Mouse (Mus musculus) heart, embryonic 15.5 days (tissue): ENCODE measurements around the gene Cpb2. TPM values are rescaled to one million over a fixed set of nuclear protein-coding genes. Genes with fewer than 3 reads are reported as not detected.

Experiments used
- ATAC-seq: fragments of 200-750 bp; cut with Nextera tagmentation; replicated peaks from 2 replicates; pipeline ENCODE4 v1.8.0; 2017; ENCODE audit warnings: low read depth, moderate TSS enrichment; ENCODE audit not compliant: insufficient number of reproducible peaks, insufficient read depth, low FRiP score
- H3K27ac ChIP-seq: fragments of 300-500 bp; sonication (generic); 2 replicates; pipeline ENCODE4 v1.5.1; 2015; ENCODE audit warnings: mild to moderate bottlenecking, inconsistent platforms
- H3K27me3 ChIP-seq: fragments of 300-500 bp; sonication (generic); 2 replicates; pipeline ENCODE4 v1.6.1; 2015; ENCODE audit warnings: inconsistent platforms
- H3K36me3 ChIP-seq: fragments of 300-500 bp; sonication (generic); 2 replicates; pipeline ENCODE4 v1.6.1; 2015; ENCODE audit warnings: mild to moderate bottlenecking, inconsistent platforms
- H3K4me1 ChIP-seq: fragments of 300-500 bp; sonication (generic); replicated peaks from 2 replicates; pipeline ENCODE4 v1.6.1; 2015; ENCODE audit warnings: inconsistent platforms
- H3K4me2 ChIP-seq: fragments of 300-500 bp; sonication (generic); 2 replicates; pipeline ENCODE4 v1.6.1; 2015; ENCODE audit warnings: inconsistent platforms, mild to moderate bottlenecking, moderate library complexity
- H3K4me3 ChIP-seq: fragments of 300-500 bp; sonication (generic); 2 replicates; pipeline ENCODE4 v1.5.1; 2015; ENCODE audit warnings: mild to moderate bottlenecking, inconsistent platforms
- H3K9ac ChIP-seq: fragments of 300-500 bp; sonication (generic); 2 replicates; pipeline ENCODE4 v1.6.1; 2015; ENCODE audit warnings: mild to moderate bottlenecking, inconsistent platforms
- H3K9me3 ChIP-seq: fragments of 300-500 bp; sonication (generic); replicated peaks from 2 replicates; pipeline ENCODE4 v1.6.1; 2016; ENCODE audit warnings: inconsistent platforms
- WGBS: fragments of 180-500 bp; shearing (Covaris S2); methylation state at CpG from one replicate; pipeline ENCODE4 v1.1.7; 2015; ENCODE audit warnings: mixed read lengths; 5-methylcytosine and 5-hydroxymethylcytosine counted together
- polyA plus RNA-seq: library from polyadenylated mRNA; unstranded; fragments of >200 nt; fragmentation: Nextera tagmentation; extraction: Ambion mirVana; gene quantifications from 2 replicates; pipeline ENCODE4 v1.2.1, GENCODE M21; 2015

The Cpb2 gene
- polyA plus RNA-seq, 1 experiment from 2014 or later, result 0.11 TPM

- Histone ChIP-seq H3K27ac (no peak overlapping the region), H3K36me3 (no peaks in the 10 kb centered on the region), H3K9ac (no peak overlapping the region), H3K9me3 (no peaks in the 10 kb centered on the region), H3K4me3 (no peak overlapping the region), H3K4me2 (no peak overlapping the region), H3K4me1 (no peaks in the 10 kb centered on the region), H3K27me3 (no peaks in the 10 kb centered on the region)
- 79% methylated on average over 5 of the region's 5 CpGs for WGBS
- ATAC-seq, result no peak
Measured at GRCm38 (mm10) chr14:75219250-75219913, 22.7 kb upstream of the Cpb2 start.

DNA sequence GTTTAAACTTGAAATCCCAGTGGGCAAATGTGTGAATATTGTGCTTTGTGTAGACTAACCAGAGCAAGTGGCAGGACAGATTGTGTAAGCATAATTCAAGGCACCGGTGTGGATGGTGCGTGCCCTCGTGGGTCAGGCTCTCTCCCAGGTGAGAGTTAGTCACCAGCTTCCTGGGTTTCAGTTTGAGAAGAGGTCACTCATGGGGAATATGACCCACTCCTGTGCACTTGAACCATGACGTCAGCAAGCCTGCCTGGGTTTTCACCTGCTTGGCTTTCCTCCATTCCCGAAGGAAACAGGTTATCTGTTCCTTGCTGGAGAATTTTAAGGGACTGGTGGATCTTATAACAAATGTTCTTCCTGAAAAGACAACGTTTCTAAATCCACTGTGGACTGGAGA, 19.7 kb upstream of the Cpb2 start:
- WGBS, result 78% methylated on average over 6 of the region's 6 CpGs
- Histone ChIP-seq H3K4me2 (no peak overlapping the region), H3K4me3 (no peak overlapping the region), H3K4me1 (no peaks in the 10 kb centered on the region), H3K27ac (no peak overlapping the region), H3K9me3 (no peaks in the 10 kb centered on the region), H3K9ac (no peak overlapping the region), H3K27me3 (no peaks in the 10 kb centered on the region), H3K36me3 (no peaks in the 10 kb centered on the region)
- ATAC-seq, result no peak

DNA sequence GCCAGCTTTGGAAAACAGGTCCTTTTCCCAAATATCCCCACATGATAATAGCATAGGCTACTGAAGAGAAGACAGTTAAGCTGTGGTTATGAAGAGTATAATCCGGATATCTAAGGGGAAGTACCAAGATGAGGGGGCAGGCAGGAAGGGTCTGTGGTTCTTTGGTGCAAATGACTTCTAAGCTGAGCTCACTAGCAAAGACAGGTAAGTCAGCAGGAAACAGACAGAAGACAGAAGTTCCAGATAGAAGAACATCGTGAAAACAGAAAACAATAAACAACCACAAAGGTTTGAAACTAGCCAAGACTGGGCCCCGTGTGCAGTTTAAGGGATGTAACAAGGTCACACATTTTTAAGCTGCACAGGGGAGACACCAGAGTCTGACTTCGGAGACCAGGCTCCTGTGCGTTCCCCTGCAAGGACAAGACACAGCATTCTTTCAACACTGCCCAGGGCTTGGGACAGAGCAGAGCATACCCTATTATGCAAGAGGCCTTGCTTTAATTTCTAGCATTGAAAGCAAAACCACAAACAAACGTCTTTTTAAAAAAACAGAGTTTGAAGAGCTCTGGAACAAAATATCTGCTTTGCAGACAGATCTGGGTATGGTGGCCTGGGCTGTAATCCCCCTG, 14.5 kb upstream of the Cpb2 start:
- WGBS, result 64% methylated on average over 6 of the region's 6 CpGs
- H3K4me2 ChIP-seq, result no peak overlapping the region

GRCm38 (mm10) chr14:75229834-75230233, 12.3 kb upstream of the Cpb2 start:
- WGBS, result 37% methylated on average over 2 of the region's 2 CpGs
- Histone ChIP-seq H3K27ac (no peak overlapping the region), H3K36me3 (no peaks in the 10 kb centered on the region), H3K9ac (no peak overlapping the region), H3K4me1 (no peaks in the 10 kb centered on the region), H3K9me3 (no peaks in the 10 kb centered on the region), H3K4me3 (no peak overlapping the region), H3K4me2 (no peak overlapping the region), H3K27me3 (no peaks in the 10 kb centered on the region)
- no peak for ATAC-seq

More for the DNA sequence above, 14.5 kb upstream of the Cpb2 start:
- ATAC-seq, result no peak
- no peaks in the 10 kb centered on the region for H3K4me1 ChIP-seq
- H3K36me3 ChIP-seq, result no peaks in the 10 kb centered on the region
- no peak overlapping the region for H3K9ac ChIP-seq
- H3K27ac ChIP-seq, result no peak overlapping the region
- H3K27me3 ChIP-seq, result no peaks in the 10 kb centered on the region
- no peaks in the 10 kb centered on the region for H3K9me3 ChIP-seq
- no peak overlapping the region for H3K4me3 ChIP-seq

GRCm38 (mm10) chr14:75233070-75233469, 9.0 kb upstream of the Cpb2 start:
- Histone ChIP-seq H3K36me3 (no peaks in the 10 kb centered on the region), H3K27ac (no peak overlapping the region), H3K9me3 (no peaks in the 10 kb centered on the region), H3K9ac (no peak overlapping the region), H3K4me3 (no peak overlapping the region), H3K27me3 (no peaks in the 10 kb centered on the region), H3K4me1 (no peaks in the 10 kb centered on the region), H3K4me2 (no peak overlapping the region)
- 89% methylated on average over 5 of the region's 5 CpGs for WGBS
- ATAC-seq, result no peak

DNA sequence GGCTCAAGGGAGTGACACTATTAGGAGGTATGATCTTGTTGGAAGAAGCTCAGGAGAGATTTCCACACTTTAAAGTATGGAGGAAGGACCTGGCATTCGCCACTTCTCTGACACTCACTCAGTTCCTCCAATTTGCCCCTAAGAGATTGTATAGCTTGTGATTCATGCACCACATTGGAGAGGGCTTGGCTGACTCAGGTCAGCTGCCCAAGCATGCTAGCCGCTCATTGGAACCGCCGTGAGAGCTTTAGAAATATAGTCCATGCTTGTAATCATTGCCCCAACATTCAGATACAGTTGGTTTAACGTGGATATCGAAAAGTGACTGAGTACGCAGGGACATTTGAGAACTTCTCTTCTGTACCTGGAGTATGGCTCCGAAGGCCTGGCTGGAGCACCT, 6.5 kb upstream of the Cpb2 start:
- 82% methylated on average over 8 of the region's 8 CpGs for WGBS
- no peak for ATAC-seq
- H3K9me3 ChIP-seq, result no peaks in the 10 kb centered on the region
- no peaks in the 10 kb centered on the region for H3K27me3 ChIP-seq
- H3K36me3 ChIP-seq, result no peaks in the 10 kb centered on the region
- no peaks in the 10 kb centered on the region for H3K4me1 ChIP-seq
- H3K4me3 ChIP-seq, result no peak overlapping the region
- no peak overlapping the region for H3K4me2 ChIP-seq
- no peak overlapping the region for H3K27ac ChIP-seq
- no peak overlapping the region for H3K9ac ChIP-seq

DNA sequence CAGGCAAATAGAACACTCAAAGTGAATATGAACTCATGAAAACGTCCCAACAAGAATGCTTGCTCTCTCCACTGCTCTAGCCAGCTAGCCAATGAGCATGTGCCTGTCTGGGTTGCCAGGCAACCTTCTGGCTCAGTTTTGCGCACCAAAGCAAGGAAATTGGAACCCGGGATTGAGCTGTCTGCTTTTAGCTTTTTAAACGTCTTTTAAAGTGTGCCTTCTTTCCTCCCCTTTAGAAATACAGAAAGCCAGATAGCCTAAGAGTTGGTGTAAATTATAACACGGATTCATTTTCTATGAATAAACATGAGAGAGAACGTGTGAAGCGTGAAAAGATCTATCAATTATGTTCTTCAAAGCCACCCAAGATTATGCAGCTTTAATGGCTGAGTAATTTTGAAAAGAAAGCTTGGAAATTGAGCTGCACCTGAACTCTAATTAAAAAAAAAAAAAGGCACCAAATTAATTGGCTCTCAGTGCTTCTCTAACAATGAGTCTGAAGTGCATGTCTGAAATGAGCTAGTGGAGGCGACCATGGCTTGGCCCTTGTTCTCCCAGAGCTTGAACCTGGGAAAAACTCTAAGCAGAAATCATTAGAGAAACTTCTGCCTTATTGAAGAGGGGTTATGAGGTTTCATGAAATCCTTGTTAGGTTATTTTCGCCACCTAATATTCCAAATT, 6.0 kb upstream of the Cpb2 start:
- no peak overlapping the region for H3K4me2 ChIP-seq
- no peaks in the 10 kb centered on the region for H3K36me3 ChIP-seq
- no peaks in the 10 kb centered on the region for H3K9me3 ChIP-seq
- no peaks in the 10 kb centered on the region for H3K27me3 ChIP-seq
- H3K4me1 ChIP-seq, result no peaks in the 10 kb centered on the region
- no peak overlapping the region for H3K9ac ChIP-seq
- ATAC-seq, result no peak
- no peak overlapping the region for H3K4me3 ChIP-seq
- 66% methylated on average over 9 of the region's 9 CpGs for WGBS
- no peak overlapping the region for H3K27ac ChIP-seq

- H3K27ac ChIP-seq, result no peak overlapping the region
- no peaks in the 10 kb centered on the region for H3K27me3 ChIP-seq
- no peaks in the 10 kb centered on the region for H3K9me3 ChIP-seq
- H3K4me1 ChIP-seq, result no peaks in the 10 kb centered on the region
- H3K4me3 ChIP-seq, result no peak overlapping the region
- ATAC-seq, result no peak
- H3K9ac ChIP-seq, result no peak overlapping the region
- WGBS, result 68% methylated on average over 4 of the region's 4 CpGs
- no peak overlapping the region for H3K4me2 ChIP-seq
- H3K36me3 ChIP-seq, result no peaks in the 10 kb centered on the region
Measured at GRCm38 (mm10) chr14:75236636-75237003, 5.5 kb upstream of the Cpb2 start.

- Histone ChIP-seq H3K4me1 (no peaks in the 10 kb centered on the region), H3K4me3 (no peak overlapping the region), H3K4me2 (no peak overlapping the region), H3K27me3 (no peaks in the 10 kb centered on the region), H3K9me3 (no peaks in the 10 kb centered on the region), H3K9ac (no peak overlapping the region), H3K36me3 (no peaks in the 10 kb centered on the region), H3K27ac (no peak overlapping the region)
- 78% methylated on average over 8 of the region's 8 CpGs for WGBS
- no peak for ATAC-seq
Measured at GRCm38 (mm10) chr14:75237096-75237495, 5.0 kb upstream of the Cpb2 start.

GRCm38 (mm10) chr14:75238054-75238692, 3.9 kb upstream of the Cpb2 start:
- Histone ChIP-seq H3K4me2 (no peak overlapping the region), H3K4me1 (no peaks in the 10 kb centered on the region)
- WGBS, result 76% methylated on average over 6 of the region's 6 CpGs

DNA sequence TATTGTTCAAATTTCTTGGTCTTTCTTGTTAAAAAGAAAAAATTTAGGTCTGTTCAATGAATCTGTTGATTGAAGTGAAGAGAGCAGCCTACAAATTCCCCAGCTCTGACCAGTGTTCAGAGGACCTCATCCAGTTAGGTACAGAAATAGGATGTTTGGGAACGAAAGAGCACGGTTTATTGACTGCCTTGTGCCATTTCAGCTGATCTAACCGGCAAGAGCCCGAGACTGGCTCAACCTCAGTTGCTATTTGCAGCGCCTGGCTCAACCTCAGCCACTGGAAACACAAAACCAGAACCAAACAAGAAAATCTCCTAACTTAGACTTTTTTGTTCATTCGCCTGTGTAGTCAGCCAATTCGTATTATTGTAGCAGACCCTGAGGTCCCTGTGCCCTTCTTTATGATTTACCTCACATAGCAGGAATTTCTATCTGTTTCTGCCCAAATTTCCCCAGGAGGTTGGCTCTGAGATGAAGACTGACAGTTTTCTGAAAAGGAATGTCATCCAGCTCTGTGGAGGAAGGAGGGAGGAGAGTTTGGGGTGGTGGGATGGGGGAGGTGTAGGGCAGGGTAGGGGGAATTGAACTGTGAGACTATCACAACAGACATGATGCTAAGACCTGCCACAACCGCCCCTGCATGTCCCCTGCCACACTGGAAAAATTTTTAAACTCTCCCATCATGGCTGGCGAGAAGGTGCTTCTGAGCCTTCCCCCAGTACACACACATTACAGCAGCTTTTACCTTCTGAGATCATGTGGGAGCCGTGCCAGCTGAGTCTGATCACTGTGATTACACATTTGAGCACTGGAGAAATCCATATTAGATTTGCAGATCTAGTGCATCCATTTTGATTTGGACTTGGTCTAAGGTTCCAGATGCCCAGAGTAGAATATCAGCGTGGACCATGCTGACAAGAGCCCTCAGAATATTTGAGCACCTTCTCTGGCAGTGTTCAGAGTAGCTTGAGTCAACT, 4.2 kb downstream of the Cpb2 start:
- H3K4me1 ChIP-seq, result no peaks in the 10 kb centered on the region
- no peak overlapping the region for H3K9ac ChIP-seq
- no peak overlapping the region for H3K4me2 ChIP-seq
- H3K36me3 ChIP-seq, result no peaks in the 10 kb centered on the region
- ATAC-seq, result no peak
- no peaks in the 10 kb centered on the region for H3K27me3 ChIP-seq
- H3K4me3 ChIP-seq, result no peak overlapping the region
- no peaks in the 10 kb centered on the region for H3K9me3 ChIP-seq
- 71% methylated on average over 11 of the region's 11 CpGs for WGBS
- no peak overlapping the region for H3K27ac ChIP-seq

More at GRCm38 (mm10) chr14:75238054-75238692, 3.9 kb upstream of the Cpb2 start:
- Histone ChIP-seq H3K27ac (no peak overlapping the region), H3K9me3 (no peaks in the 10 kb centered on the region), H3K27me3 (no peaks in the 10 kb centered on the region), H3K4me3 (no peak overlapping the region), H3K9ac (no peak overlapping the region), H3K36me3 (no peaks in the 10 kb centered on the region)
- no peak for ATAC-seq
